Mouse (Mus musculus) stomach, postnatal 0 days (tissue): ENCODE measurements around the gene Olfr957.

Experiments used
- CTCF ChIP-seq: IDR thresholded peaks from 2 replicates; pipeline ENCODE4 v1.5.1; 2016; ENCODE audit warnings: antibody characterized with exemption, low read depth, mild to moderate bottlenecking, moderate library complexity
- EP300 ChIP-seq: optimal IDR thresholded peaks from 2 replicates; pipeline ENCODE3; 2016; ENCODE audit warnings: antibody characterized with exemption

DNA sequence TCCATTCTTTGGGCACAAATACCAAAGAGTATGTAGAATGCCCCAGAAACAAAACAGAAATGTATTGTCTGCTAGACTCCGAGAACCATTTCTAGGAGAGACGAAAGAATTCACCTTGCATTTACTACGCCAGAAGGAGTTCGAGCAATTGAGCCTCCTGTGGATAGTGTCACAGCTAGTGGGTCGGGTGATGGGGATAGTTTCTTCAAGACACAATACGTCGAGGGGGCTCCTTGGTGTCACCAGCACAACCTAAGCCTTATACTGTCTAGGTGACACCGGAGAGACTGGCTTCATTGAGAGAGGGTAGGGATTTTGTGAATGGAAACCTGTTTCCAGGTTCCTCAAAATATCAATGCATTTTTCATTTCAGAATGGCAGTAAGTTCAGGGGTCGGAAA is 6.2 kb downstream of the Olfr957 start:
- TF ChIP-seq CTCF (no peak), EP300 (no peak)
